Mouse (Mus musculus) T-helper 1 cell (primary cell): ENCODE results near the gene Sel1l2.

Experiments used
- in situ Hi-C: fragments of 300-600 bp; cut with MboI, MseI; formaldehyde crosslinking; loops from one replicate; pipeline ENCODE4 v1.15.1; 2025; ENCODE audit warnings: high pct_unique_total_duplicates

The Sel1l2 gene

GRCm38 (mm10) chr2:140389525-140389924 is at the start of gene Sel1l2:
Gene Sel1l2 (minus strand): TSS chr2:140389706.
- in situ Hi-C loops: no loop called here

- in situ Hi-C loops: no loop called here
Measured at GRCm38 (mm10) chr2:140439081-140439480, 49.6 kb upstream of the Sel1l2 start.

GRCm38 (mm10) chr2:140427283-140427682 is 37.8 kb upstream of the Sel1l2 start:
- in situ Hi-C loops: loop anchor here (10.0 kb wide), 1 partner anchor 232 kb away; no protein-coding TSS in a partner anchor

GRCm38 (mm10) chr2:140425844-140426243 is 36.3 kb upstream of the Sel1l2 start:
- in situ Hi-C loops: loop anchor here (10.0 kb wide), 1 partner anchor 231 kb away; no protein-coding TSS in a partner anchor

- in situ Hi-C loops: no loop called here
Measured at GRCm38 (mm10) chr2:140395744-140396231, 6.3 kb upstream of the Sel1l2 start.

GRCm38 (mm10) chr2:140395179-140395578 is 5.7 kb upstream of the Sel1l2 start, which contains the start of gene Macrod2:
Gene Macrod2 (plus strand): TSS chr2:140395309.
- in situ Hi-C loops: no loop called here

GRCm38 (mm10) chr2:140364804-140365203 is 24.7 kb downstream of the Sel1l2 start:
- in situ Hi-C loops: no loop called here

GRCm38 (mm10) chr2:140359905-140360304 is 29.6 kb downstream of the Sel1l2 start:
- in situ Hi-C loops: no loop called here

GRCm38 (mm10) chr2:140342394-140342793 is 47.1 kb downstream of the Sel1l2 start:
- in situ Hi-C loops: no loop called here

GRCm38 (mm10) chr2:140330508-140331306 is 58.8 kb downstream of the Sel1l2 start:
- in situ Hi-C loops: no loop called here

- in situ Hi-C loops: no loop called here
Measured at GRCm38 (mm10) chr2:140302976-140303708, 86.4 kb downstream of the Sel1l2 start.

- in situ Hi-C loops: no loop called here
Measured at GRCm38 (mm10) chr2:140297155-140297554, 92.4 kb downstream of the Sel1l2 start.

- in situ Hi-C loops: no loop called here
Measured at GRCm38 (mm10) chr2:140293820-140294219, 95.7 kb downstream of the Sel1l2 start.

- in situ Hi-C loops: no loop called here
Measured at GRCm38 (mm10) chr2:140280808-140281207, 108.7 kb downstream of the Sel1l2 start.

- in situ Hi-C loops: no loop called here
Measured at GRCm38 (mm10) chr2:140255595-140256141, 133.8 kb downstream of the Sel1l2 start.

- in situ Hi-C loops: no loop called here
Measured at GRCm38 (mm10) chr2:140254256-140254655, 135.2 kb downstream of the Sel1l2 start.

- in situ Hi-C loops: no loop called here
Measured at GRCm38 (mm10) chr2:140243105-140243504, 146.4 kb downstream of the Sel1l2 start.

GRCm38 (mm10) chr2:140242398-140242797 is 147.1 kb downstream of the Sel1l2 start:
- in situ Hi-C loops: no loop called here

GRCm38 (mm10) chr2:140237245-140237644 is 152.3 kb downstream of the Sel1l2 start:
- in situ Hi-C loops: no loop called here

- in situ Hi-C loops: no loop called here
Measured at GRCm38 (mm10) chr2:140230295-140230694, 159.2 kb downstream of the Sel1l2 start.

GRCm38 (mm10) chr2:140220325-140220724 is 169.2 kb downstream of the Sel1l2 start:
- in situ Hi-C loops: no loop called here

- in situ Hi-C loops: no loop called here
Measured at GRCm38 (mm10) chr2:140215965-140216364, 173.5 kb downstream of the Sel1l2 start.
